Mouse (Mus musculus): Measurements from ENCODE around the gene Nkiras2. TPM values are rescaled to one million over a fixed set of nuclear protein-coding genes. Genes with fewer than 3 reads are reported as not detected.

Gene Nkiras2
- polyA plus RNA-seq, 1 experiment, result 29.9 TPM

DNA sequence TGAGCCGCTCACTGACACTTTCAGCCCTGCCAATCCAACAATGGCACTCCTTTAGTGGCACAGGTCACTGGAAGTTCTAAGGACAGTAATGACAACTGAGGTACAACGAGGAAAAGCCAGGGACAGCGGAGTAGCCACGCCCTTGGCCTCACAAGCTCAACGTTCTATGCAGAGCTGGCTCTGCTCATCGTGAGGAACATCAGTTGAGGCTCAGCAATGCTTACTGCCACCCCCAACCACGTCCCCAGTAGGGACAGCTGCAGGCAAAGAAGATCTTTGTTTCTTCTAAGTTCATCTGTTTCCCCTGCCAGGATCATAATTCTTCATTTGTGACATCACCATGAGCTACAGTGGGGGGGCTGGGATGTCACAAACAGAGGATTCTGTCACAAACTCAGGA is 24.4 kb upstream of the Nkiras2 start:
- no peak for TF ChIP-seq POLR2A (IDR thresholded peaks at IDR 0.05; ENCODE audit: low read depth, low read length)
- no peak for TF ChIP-seq CTCF (IDR thresholded peaks at IDR 0.05; ENCODE audit: borderline replicate concordance, insufficient read depth, low read length)
- H3K4me1 ChIP-seq (ENCODE audit: control insufficient read depth, insufficient read depth, low read length), result no peaks in the 10 kb centered on the region
- no peak overlapping the region for H3K27ac ChIP-seq (ENCODE audit: insufficient read depth, low read length)
- no peak overlapping the region for H3K4me3 ChIP-seq (ENCODE audit: insufficient read depth, low read length)

DNA sequence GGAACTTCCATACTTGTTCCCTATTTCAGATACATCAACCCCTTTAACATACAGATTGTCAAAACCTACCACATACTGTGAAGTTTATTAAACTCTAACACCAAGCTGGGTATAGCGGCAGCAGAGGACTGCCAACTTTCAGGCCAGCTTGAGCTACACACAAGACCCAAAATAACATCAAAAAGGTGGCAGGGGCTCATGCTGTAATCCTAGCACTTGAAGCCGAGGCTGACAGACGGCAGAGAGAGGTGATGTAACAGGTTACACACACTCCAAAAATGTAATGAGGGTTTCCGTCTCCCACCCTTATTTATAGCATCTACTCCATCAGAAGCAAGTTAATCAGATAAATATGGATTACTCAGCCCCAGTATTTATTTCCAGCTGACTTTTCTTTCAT is 23.5 kb upstream of the Nkiras2 start:
- no peak overlapping the region for H3K4me3 ChIP-seq (ENCODE audit: insufficient read depth, low read length)
- no peak for TF ChIP-seq POLR2A (IDR thresholded peaks at IDR 0.05; ENCODE audit: low read depth, low read length)
- no peak for TF ChIP-seq CTCF (IDR thresholded peaks at IDR 0.05; ENCODE audit: borderline replicate concordance, insufficient read depth, low read length)
- H3K27ac ChIP-seq (ENCODE audit: insufficient read depth, low read length), result no peak overlapping the region
- no peaks in the 10 kb centered on the region for H3K4me1 ChIP-seq (ENCODE audit: control insufficient read depth, insufficient read depth, low read length)

DNA sequence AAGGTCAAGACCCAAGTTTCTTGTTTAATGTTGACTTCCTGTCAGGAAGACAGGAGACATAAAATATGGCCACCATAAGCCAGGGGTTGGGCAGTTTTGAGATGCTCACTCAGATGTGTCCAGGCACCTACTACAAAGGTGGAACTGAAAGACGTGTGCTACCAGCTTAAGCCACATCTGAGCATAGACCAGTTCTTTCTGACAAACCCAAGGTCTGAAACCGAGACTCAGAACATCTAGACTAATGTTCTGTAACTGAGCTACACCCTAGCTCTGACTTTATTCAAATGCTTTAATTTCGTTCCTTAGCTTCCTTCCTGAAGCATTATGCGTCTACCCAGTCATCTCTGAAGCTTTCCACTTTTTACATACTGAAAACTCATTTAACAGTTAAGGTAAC is 21.0 kb upstream of the Nkiras2 start:
- no peak overlapping the region for H3K4me3 ChIP-seq (ENCODE audit: insufficient read depth, low read length)
- no peaks in the 10 kb centered on the region for H3K4me1 ChIP-seq (ENCODE audit: control insufficient read depth, insufficient read depth, low read length)
- no peak overlapping the region for H3K27ac ChIP-seq (ENCODE audit: insufficient read depth, low read length)
- TF ChIP-seq CTCF (IDR thresholded peaks at IDR 0.05; ENCODE audit: borderline replicate concordance, insufficient read depth, low read length) (no peak), POLR2A (IDR thresholded peaks at IDR 0.05; ENCODE audit: low read depth, low read length) (no peak)

DNA sequence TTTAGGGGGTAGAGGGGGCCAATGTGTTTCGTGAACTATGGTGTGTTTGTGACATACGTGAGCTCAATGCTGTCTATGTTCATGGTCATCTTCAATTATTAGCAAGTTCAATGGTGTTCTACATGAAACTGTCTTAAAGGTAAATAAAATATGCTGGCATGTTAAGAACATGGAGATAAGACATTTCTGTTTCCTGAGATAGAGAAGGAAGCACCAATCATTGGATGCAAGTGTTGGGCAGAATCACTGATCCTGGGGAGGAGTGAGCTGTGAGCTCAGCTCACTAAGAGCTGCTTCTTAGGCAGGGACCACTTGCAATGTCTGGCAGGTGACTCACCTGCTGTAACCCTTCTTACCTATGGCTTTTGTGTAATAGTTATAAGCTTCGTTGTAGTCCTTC is 17.7 kb upstream of the Nkiras2 start:
- H3K27ac ChIP-seq (ENCODE audit: insufficient read depth, low read length), result no peak overlapping the region
- H3K4me1 ChIP-seq (ENCODE audit: control insufficient read depth, insufficient read depth, low read length), result peaks cover 7% of the 10 kb centered on the region
- TF ChIP-seq POLR2A (IDR thresholded peaks at IDR 0.05; ENCODE audit: low read depth, low read length) (no peak), CTCF (IDR thresholded peaks at IDR 0.05; ENCODE audit: borderline replicate concordance, insufficient read depth, low read length) (no peak)
- H3K4me3 ChIP-seq (ENCODE audit: insufficient read depth, low read length), result no peak overlapping the region

DNA sequence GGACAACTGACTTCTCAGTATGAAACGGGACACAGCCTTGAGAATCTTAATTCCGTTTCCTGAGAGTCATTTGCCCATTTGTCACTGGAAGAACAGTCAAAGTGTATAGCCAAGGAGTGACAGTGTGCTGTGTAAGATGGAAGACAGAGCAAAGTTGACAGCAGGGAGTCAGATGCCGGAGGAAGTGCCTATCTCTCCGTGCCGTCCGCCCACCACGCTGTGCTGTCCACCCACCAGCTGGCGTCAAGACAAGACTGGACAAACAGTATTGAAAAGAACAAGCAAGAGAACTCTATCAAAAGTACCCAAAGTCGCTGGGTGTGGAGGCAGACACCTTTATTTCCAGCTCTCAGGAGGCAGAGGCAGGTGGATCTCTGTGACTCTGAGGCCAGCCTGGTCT is 15.9 kb upstream of the Nkiras2 start:
- Histone ChIP-seq H3K27ac (ENCODE audit: insufficient read depth, low read length) (no peak overlapping the region), H3K4me3 (ENCODE audit: insufficient read depth, low read length) (no peak overlapping the region), H3K4me1 (ENCODE audit: control insufficient read depth, insufficient read depth, low read length) (peaks cover 7% of the 10 kb centered on the region)
- TF ChIP-seq POLR2A (IDR thresholded peaks at IDR 0.05; ENCODE audit: low read depth, low read length), result no peak
- TF ChIP-seq CTCF (IDR thresholded peaks at IDR 0.05; ENCODE audit: borderline replicate concordance, insufficient read depth, low read length), result no peak

DNA sequence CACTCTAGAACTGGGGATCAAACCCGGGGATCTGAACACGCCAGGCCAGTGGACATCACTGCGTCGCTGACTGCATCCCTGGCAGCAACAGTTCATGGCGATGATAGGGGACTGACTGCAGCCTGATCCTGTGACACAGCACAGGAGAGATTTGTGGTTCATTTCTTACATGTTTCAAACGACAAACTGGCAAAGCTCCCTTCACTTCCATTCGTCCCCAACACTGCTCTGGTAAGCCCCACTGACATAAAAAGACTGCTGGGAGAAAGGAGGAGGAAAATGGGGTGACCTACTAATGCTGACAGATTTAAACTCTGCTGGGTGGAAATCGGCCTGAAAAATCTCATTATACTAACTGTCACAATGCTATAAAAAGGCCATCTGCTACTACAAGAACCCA is 15.2 kb upstream of the Nkiras2 start:
- no peak overlapping the region for H3K27ac ChIP-seq (ENCODE audit: insufficient read depth, low read length)
- no peak overlapping the region for H3K4me3 ChIP-seq (ENCODE audit: insufficient read depth, low read length)
- TF ChIP-seq CTCF (IDR thresholded peaks at IDR 0.05; ENCODE audit: borderline replicate concordance, insufficient read depth, low read length) (no peak), POLR2A (IDR thresholded peaks at IDR 0.05; ENCODE audit: low read depth, low read length) (no peak)
- H3K4me1 ChIP-seq (ENCODE audit: control insufficient read depth, insufficient read depth, low read length), result peaks cover 7% of the 10 kb centered on the region

DNA sequence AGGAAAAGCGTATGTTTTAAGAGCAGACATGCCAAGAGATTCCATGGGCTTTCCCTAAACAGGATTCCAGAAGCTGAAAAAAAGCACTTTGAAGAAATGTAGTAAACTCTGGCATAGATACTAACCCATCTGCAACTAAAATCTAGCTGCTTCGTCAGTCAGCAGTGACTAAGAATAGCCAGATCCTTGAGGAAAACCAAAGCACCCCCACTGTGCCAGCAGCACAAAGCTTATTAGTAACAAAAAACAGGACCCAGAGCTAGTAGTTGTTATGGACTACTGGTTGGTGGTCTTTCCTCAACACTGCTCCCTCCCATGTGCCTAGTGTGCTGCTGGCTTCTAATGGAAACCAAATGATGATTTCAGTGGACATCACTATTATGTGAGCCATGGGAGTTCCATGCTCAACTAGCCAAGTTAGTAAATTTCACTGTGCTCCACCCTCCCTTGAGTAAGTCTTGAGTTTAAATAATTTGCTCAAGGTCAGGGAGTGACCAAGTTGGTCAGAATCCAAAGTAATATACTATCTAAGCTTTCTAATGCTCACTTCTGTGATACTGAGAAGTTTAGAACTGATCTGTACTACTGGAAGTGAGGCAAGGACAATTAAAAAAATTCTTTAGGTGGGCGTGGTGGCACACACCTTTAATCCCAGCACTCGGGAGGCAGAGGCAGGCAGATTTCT is 14.6 kb upstream of the Nkiras2 start:
- peaks cover 7% of the 10 kb centered on the region for H3K4me1 ChIP-seq (ENCODE audit: control insufficient read depth, insufficient read depth, low read length)
- TF ChIP-seq CTCF (IDR thresholded peaks at IDR 0.05; ENCODE audit: borderline replicate concordance, insufficient read depth, low read length) (no peak), POLR2A (IDR thresholded peaks at IDR 0.05; ENCODE audit: low read depth, low read length) (no peak)
- H3K27ac ChIP-seq (ENCODE audit: insufficient read depth, low read length), result no peak overlapping the region
- H3K4me3 ChIP-seq (ENCODE audit: insufficient read depth, low read length), result no peak overlapping the region

DNA sequence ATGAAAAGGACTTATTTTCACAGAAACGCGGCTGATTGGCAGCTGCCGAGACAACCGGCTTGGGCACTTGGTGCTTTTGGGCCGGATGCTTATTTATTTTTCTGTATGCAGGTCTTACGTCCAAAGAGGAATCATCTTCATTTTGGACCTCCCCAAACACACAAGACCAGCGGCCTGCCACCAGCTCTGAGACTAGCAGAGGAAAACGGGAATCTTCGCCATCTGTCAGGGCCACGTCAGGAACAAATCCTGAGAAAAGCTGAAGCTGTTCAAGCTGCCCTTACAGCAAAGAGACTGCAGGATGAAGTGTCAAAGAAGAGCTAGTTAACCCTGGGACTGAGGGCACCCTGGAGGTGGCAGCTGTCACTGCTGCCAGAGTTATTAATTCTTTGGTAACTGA is 13.6 kb upstream of the Nkiras2 start:
- TF ChIP-seq POLR2A (IDR thresholded peaks at IDR 0.05; ENCODE audit: low read depth, low read length) (no peak), CTCF (IDR thresholded peaks at IDR 0.05; ENCODE audit: borderline replicate concordance, insufficient read depth, low read length) (no peak)
- Histone ChIP-seq H3K27ac (ENCODE audit: insufficient read depth, low read length) (no peak overlapping the region), H3K4me1 (ENCODE audit: control insufficient read depth, insufficient read depth, low read length) (peaks cover 14% of the 10 kb centered on the region), H3K4me3 (ENCODE audit: insufficient read depth, low read length) (no peak overlapping the region)

DNA sequence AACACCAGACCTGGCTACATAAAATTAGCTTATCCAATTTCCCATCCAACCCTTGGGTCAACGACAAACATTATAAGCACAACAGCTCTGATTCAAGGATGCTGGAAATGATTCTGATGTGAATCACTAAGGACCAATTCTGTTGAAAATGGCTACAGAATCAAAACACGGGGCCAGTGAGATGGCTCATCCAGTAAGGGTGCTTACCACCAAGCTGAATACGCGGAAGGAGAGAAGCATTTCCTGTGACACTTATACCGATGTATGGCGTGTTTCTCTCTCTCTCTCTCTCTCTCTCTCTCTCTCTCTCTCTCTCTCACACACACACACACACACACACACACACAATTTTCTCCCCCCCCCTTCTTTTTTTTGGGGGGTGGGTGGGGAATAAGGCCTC is 11.9 kb upstream of the Nkiras2 start:
- peaks cover 14% of the 10 kb centered on the region for H3K4me1 ChIP-seq (ENCODE audit: control insufficient read depth, insufficient read depth, low read length)
- no peak for TF ChIP-seq CTCF (IDR thresholded peaks at IDR 0.05; ENCODE audit: borderline replicate concordance, insufficient read depth, low read length)
- TF ChIP-seq POLR2A (IDR thresholded peaks at IDR 0.05; ENCODE audit: low read depth, low read length), result no peak
- H3K4me3 ChIP-seq (ENCODE audit: insufficient read depth, low read length), result no peak overlapping the region
- no peak overlapping the region for H3K27ac ChIP-seq (ENCODE audit: insufficient read depth, low read length)

DNA sequence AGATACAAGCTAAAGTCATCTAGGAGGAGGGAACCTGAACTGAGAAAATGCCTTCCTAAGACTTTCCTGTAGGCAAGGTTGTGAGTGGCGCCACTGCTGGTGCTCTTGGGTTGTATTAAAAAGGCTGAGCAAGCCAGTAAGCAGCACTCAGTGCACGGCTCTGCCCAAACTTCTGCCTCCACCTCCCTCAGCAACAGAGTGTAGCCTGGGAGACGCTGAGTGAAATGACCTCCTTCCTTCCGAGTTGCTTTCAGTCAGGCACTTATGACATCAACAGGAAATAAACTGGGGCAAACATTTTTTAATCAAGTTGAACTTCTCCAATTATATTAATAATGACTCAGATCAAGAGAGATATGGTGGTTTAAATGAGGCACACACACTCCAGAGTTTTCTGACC is 10.2 kb upstream of the Nkiras2 start:
- no peak for TF ChIP-seq CTCF (IDR thresholded peaks at IDR 0.05; ENCODE audit: borderline replicate concordance, insufficient read depth, low read length)
- no peak for TF ChIP-seq POLR2A (IDR thresholded peaks at IDR 0.05; ENCODE audit: low read depth, low read length)
- H3K4me1 ChIP-seq (ENCODE audit: control insufficient read depth, insufficient read depth, low read length), result peaks cover 14% of the 10 kb centered on the region
- H3K27ac ChIP-seq (ENCODE audit: insufficient read depth, low read length), result no peak overlapping the region
- H3K4me3 ChIP-seq (ENCODE audit: insufficient read depth, low read length), result no peak overlapping the region
